Mouse (Mus musculus): ENCODE data around the gene 2510009E07Rik. TPM values are rescaled to one million over a fixed set of nuclear protein-coding genes. Genes with fewer than 3 reads are reported as not detected.

The 2510009E07Rik gene
- total RNA-seq, 4 experiments from 2014 or later: 19.6 to 26.0 (median 22.7) TPM

DNA sequence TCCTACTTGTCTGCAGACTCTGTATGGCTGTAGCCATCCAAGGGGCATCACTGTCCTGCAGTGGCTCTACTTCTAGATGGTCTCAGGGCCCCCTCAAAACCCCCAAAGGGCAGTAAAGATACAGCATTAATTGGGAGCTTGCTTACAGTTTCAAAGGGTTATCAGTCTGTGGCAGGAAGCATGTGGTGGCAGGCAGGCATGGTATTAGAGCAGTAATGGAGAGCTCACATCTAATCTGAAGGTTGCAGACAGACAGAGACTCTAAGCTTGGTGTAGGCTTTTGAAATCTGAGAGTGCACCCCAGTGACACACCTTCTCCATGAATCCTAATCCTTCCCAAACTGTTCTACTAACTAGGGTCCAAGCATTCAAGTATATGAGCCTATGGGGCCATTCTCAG, 60.0 kb downstream of the 2510009E07Rik start:
- no peak for DNase-seq

DNA sequence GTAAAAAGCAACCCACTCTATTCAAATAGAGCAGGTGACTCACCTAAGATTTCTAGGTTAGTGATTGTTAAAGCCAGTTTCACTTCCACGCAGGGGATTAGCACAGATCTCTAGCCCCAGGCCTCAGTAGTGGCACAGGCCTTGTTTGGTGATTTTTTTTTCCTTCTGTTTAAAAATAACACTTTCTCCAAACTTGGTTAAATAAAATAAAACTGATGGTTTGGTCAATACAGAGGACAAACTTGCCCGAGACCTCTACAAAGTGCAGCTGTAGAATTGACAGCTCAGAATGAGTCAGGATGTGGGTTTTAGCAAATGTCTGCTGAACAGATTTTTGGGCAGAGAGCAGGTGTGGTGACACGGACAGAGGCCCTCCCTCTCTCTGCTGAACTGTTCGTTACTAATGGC, 62.6 kb downstream of the 2510009E07Rik start:
- no peak for DNase-seq

DNA sequence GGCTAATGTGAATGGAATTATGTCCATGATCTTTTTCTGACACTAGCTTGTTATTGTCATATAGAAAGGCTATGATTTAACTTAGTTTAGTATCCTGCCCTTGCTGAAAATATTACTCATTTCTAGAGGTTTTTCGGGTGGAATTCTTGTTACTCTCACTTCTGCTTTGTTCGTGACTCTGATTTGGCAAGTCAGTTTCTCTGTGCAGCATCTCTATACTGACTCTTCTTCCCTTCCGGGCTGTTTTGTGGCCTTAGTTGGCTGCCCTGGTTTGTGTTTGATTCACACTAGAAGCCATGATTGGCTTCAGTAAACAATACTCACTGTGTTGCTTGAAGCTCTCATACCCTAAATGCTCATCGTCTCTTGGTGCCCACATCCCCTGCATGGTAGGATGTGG, 63.9 kb downstream of the 2510009E07Rik start:
- DNase-seq: no peak

DNA sequence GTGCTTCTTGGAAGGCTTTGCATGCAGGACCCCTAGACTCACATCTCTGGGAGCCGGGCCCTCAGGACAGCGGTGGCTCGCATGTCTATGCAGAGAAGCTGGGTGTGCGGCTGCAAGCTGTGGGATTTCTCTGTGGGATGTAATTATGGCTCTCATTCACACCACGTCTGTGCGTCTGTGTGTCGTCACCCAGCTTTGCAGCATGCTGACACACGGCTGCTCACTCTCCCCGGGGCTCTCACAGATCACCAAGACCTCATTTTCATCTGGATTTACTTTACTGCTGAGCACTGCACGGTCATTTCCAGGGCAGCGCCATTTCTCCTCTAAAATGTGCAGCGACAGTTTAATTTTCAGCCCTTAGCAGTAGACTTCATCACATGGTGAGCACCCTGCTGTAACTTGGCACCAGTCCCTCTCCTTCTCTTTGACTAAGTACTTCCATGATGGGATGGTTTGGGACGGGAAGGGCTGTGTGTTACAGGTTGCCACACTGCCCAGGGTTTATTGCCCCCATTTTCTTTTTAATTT, 66.3 kb downstream of the 2510009E07Rik start:
- DNase-seq: no peak

DNA sequence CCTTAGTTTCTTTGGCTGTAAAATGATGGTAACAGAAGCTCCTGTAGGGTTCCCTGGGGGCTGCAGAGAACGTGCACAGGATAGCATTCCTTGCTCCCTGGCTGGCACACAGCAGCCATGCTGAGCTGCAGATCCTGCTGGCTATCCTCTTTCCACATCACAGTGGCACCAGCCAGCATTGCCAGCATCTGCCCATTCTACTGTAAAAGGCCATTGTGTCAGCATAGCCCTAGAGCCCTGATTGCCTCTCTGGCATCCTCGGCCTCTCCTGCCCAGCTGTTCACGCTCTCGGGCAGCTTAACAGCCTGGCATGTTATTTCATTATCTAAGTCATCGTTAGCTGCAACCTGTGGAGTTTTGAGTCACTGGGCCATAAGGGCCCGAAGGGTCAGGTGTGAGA, 67.2 kb downstream of the 2510009E07Rik start:
- DNase-seq: no peak

DNA sequence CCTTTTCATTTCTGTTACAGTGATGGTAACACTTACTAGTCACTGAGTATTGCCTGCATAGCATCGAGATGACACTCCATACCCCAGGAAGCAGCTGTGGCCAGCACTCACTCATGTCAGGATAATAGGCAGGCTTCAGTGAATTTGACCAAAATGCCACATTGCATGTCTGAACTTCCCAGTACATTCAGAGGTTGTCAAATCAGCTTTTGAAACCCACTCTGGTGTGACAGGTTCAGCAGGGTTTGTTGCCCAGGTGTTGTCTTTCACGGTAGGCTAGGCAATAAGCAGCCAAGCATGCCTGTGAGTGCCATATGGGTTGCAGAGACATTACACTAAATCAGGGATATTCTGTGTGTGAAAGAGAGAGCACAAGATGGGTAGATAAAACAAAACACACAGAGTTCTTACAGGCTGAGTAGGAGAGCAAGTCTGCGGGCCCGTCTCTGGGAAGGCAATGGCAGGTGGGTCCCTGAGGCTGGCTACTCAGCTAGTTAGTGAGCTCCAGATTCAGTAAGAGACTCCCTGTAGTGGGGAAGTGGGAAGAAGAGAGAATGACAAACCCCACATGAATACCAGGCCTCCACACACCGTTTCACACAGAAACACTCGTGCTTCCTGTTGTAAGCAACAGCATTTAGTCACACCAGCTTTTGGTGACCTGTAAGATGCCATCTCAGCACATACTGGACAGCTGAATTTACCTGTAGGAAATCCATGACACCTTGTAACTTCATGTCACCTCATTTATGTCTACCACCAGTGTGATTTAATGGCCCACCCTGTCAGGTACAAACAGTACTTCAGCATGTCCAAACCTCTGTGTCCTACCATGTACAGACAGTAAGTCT, 68.5 kb downstream of the 2510009E07Rik start:
- DNase-seq: no peak

DNA sequence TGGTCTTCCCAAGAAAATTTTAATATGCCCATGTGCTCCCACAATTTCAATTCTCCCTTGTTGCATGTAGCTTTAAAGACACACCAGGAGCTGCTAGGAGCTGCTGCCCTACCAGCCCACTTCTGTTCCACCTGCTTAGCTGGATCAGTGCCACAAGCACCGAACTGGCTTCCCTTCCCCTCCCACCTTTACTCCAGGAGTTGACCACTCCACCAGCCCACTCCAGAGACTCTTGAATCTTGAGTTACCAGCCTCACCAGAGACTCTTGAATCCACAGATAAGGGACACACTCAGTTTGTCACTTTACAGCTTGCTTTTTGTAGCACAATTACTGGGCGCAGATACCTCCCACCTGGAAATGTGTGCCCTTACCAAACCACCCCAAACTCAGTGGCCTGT, 73.8 kb downstream of the 2510009E07Rik start:
- DNase-seq: no peak

DNA sequence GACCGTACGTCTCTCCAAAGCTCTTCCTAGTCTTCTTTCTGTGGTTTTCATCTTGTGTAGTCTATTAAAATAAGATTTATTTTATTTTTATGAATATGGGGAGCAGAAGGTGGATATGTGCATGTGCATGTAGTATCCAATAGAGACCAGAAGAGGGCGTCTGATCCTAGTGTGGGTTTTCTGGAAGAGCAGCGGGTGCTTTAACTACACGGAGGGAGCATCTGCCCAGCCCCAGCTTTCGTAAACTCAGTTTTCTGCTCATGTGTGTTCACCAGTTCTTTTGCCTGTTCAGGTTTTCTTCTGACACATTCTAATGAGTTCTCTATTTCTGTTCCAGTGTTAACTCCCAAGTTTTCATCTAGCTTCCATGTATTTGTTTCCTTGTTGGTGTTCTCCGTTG, 78.7 kb downstream of the 2510009E07Rik start:
- no peak for DNase-seq

DNA sequence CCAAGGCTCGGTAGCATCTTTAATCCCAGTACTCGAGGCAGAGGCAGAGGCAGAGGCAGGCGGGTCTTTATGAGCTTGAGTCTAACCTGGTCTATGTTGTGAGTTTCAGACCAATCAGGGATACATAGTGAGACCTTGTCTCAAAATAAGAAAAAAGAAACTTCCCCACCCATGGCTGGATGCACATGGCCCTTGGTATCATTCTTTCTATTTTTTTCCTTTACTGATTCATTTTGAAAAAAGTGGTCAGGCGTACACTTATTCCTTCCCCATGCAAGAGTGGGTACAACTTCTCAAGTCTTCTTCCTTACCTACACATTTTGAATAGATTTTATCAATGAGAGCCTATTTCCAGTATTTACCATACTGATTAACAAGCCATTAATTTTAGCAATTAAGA, 84.0 kb downstream of the 2510009E07Rik start:
- DNase-seq: no peak

DNA sequence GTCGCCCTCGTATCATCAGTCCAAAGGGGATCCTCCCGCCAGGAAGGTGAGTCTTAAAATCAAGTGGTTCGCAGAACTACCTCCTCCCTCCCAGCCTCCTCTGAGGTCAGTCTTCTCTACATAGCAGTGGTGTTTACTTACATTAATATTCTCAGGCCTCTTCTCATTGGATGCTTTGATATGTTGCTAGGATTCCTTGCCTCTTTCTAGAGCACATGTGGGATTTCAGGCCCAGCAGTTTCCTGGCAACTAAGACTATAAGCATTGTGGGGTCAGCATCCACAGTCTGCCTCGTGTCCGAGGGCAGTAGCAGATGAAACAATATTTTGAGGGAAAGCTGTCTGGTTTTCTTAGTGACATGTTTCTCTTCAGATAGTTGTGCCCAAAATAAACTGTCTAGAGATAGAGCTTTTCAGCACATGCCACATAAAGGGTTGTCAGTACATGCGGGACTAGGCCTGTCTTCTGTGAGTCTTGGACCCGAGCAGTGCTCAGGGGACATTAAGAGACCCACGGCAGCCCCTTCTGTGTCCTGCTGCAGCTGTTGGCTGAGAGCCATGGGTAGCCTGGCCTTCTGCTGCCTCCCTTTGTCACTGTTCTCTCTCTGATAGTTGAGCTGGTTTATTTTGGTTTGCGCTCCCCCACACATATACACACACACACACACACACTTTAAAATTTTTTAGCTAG, 86.1 kb downstream of the 2510009E07Rik start:
- no peak for DNase-seq

DNA sequence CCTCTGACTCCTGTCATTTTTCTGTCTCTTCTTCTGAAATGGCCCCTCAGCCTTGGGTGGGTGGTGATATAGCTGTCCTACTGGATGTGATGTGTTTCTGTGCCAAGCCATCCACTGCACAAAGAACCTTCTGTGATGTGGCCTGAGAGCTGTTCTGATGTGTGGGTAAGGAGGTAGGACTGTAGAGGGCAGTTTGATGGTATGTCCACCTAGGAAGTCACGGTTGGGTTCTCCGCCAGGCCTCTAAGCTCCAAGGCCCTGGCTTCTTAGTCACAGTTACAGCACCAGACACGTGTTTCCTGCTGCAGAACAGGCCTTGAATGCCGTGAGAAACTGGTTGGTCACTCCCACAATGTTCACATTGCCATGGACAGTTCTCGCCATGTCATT, 86.8 kb downstream of the 2510009E07Rik start:
- DNase-seq: no peak

DNA sequence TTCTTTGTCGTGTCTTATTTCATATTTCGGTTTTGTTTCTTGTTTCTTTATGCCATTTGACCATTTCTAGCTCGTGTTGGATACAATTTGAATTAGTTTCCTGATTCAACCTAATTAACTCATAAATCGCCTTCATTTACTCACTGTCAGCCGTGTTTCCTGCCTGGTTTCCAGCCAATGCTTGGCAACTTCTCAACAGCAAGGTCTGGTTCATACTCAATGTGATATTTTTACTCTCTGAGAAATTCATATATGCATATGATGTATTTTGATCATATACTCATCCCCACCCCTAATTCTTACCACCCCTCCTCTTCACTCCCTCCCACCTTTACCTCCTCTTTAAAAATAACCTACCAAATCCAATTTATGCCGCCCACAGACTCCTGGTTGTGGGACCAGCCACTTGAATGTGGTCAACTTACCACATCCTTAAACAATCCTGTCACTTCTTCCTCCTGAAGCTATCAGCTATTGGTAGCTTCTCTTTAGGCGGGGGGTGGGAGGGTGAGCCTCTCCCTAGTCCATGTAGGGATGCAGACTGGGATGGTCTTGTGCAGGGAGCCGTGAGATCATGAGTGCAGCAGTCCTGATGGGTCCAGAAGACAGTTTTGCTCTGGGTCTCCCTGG, 87.3 kb downstream of the 2510009E07Rik start:
- DNase-seq: no peak

DNA sequence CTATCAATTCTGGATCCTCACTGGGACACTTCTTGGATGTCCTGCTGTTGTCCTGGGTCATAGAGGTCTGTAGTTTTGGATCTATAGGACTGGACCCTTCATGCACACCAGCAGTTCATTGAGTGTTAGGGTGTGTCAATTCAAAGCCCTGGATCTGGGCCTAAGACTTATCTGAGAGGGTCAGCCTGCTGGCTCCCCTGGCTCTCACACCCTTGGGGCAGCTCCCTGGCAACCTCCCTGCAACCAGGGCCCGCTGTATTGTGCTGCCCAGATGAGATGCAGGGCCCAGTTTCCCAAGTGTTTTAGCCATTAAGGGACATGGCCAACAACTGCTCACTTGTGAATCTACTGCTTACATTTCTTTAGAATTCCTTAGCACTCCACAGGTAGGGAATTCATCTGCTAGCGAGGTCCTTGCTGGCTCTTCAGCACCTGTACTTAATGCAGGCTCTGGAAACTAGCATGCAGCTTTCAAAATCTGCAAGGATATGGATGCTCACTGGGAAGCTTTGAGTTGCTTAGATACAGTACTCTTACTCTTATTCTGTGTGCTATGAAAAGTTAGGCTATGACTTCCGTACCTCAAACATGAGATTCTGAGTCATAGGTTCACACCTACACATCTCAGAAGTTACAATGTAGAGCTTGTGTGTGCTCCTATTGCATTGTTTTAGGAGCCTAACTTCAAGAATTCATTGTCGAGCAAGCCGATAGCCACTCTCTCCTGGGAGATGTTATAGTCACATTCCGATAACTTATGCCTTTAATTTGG, 88.0 kb downstream of the 2510009E07Rik start:
- no peak for DNase-seq

DNA sequence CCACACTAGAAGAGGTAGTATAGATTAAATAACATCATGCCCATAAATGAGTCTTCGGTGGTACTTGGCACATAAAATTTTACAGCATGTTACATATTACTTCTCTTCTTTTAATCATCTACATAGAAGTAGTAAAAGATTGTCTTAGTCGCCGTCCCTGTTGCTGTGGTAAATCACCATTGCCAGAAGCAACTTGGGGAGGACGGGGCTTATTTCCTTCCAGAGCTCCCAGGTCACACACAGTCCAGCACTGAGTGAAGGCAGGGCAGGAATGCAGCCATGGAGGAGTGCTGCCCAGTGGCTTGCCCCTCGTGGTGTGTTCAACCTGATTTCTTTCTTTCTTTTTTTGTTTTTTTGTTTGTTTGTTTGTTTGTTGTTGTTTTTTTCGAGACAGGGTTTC, 90.1 kb downstream of the 2510009E07Rik start:
- DNase-seq: no peak

Other genes with a start within 250 kb of the 2510009E07Rik start
- 10 to 100 TPM; 10.1 to 28.7 (median 22.6) TPM for gene Ehhadh, start 93.1 kb upstream of the 2510009E07Rik start, total RNA-seq (2022)
- 1 to 10 TPM; 1.2 to 1.9 (median 1.4) TPM for gene Map3k13, start 99.7 kb upstream of the 2510009E07Rik start, total RNA-seq (2022)